Mouse (Mus musculus) lung, embryonic 14.5 days (tissue): ENCODE data around the gene Ptpn14. TPM values are rescaled to one million over a fixed set of nuclear protein-coding genes. Genes with fewer than 3 reads are reported as not detected.

Experiments
- ATAC-seq: fragments of 200-750 bp; cut with Nextera tagmentation; 2 replicates; pipeline ENCODE4 v1.8.0; 2017; ENCODE audit warnings: mild to moderate bottlenecking, moderate TSS enrichment, moderate library complexity; ENCODE audit not compliant: insufficient read depth
- DNase-seq: peaks from one replicate; pipeline ENCODE4 v3.0.0-alpha.2; 2015
- H3K27ac ChIP-seq: fragments of 300-500 bp; sonication (generic); 2 replicates; pipeline ENCODE4 v1.5.1; 2014; ENCODE audit warnings: low read depth, mild to moderate bottlenecking, moderate library complexity
- H3K27me3 ChIP-seq: fragments of 300-500 bp; sonication (generic); 2 replicates; pipeline ENCODE4 v1.6.1; 2014; ENCODE audit warnings: low read length, control low read depth; ENCODE audit not compliant: insufficient read depth
- H3K36me3 ChIP-seq: fragments of 300-500 bp; sonication (generic); 2 replicates; pipeline ENCODE4 v1.6.1; 2014; ENCODE audit warnings: control low read depth; ENCODE audit not compliant: insufficient read depth
- H3K4me1 ChIP-seq: fragments of 300-500 bp; sonication (generic); 2 replicates; pipeline ENCODE4 v1.6.1; 2014; ENCODE audit warnings: antibody characterized with exemption, control low read depth; ENCODE audit not compliant: insufficient read depth
- H3K4me2 ChIP-seq: fragments of 300-500 bp; sonication (generic); 2 replicates; pipeline ENCODE4 v1.6.1; 2014; ENCODE audit warnings: mild to moderate bottlenecking
- H3K4me3 ChIP-seq: fragments of 300-500 bp; sonication (generic); 2 replicates; pipeline ENCODE4 v1.5.1; 2014; ENCODE audit warnings: low read depth, low read length
- H3K9ac ChIP-seq: fragments of 300-500 bp; sonication (generic); 2 replicates; pipeline ENCODE4 v1.6.1; 2014
- H3K9me3 ChIP-seq: fragments of 300-500 bp; sonication (generic); 2 replicates; pipeline ENCODE4 v1.6.1; 2016; ENCODE audit warnings: low read depth, low read length, control low read depth
- CTCF ChIP-seq: IDR thresholded peaks from 2 replicates; pipeline ENCODE4 v1.5.1; 2016; ENCODE audit warnings: antibody characterized with exemption, low read depth
- WGBS: fragments of 180-500 bp; shearing (Covaris S2); extraction: QIAGEN DNeasy Blood & Tissue Kit; methylation state at CpG from one replicate; pipeline ENCODE4 v1.1.7; 2014; 5-methylcytosine and 5-hydroxymethylcytosine counted together
- polyA plus RNA-seq: library from polyadenylated mRNA; unstranded; fragments of >200 nt; fragmentation: Nextera tagmentation; extraction: Ambion mirVana; gene quantifications from 2 replicates; pipeline ENCODE4 v1.2.1, GENCODE M21; 2014

The Ptpn14 gene
- polyA plus RNA-seq = 10.3 and 11.6 TPM in 2 replicates

DNA sequence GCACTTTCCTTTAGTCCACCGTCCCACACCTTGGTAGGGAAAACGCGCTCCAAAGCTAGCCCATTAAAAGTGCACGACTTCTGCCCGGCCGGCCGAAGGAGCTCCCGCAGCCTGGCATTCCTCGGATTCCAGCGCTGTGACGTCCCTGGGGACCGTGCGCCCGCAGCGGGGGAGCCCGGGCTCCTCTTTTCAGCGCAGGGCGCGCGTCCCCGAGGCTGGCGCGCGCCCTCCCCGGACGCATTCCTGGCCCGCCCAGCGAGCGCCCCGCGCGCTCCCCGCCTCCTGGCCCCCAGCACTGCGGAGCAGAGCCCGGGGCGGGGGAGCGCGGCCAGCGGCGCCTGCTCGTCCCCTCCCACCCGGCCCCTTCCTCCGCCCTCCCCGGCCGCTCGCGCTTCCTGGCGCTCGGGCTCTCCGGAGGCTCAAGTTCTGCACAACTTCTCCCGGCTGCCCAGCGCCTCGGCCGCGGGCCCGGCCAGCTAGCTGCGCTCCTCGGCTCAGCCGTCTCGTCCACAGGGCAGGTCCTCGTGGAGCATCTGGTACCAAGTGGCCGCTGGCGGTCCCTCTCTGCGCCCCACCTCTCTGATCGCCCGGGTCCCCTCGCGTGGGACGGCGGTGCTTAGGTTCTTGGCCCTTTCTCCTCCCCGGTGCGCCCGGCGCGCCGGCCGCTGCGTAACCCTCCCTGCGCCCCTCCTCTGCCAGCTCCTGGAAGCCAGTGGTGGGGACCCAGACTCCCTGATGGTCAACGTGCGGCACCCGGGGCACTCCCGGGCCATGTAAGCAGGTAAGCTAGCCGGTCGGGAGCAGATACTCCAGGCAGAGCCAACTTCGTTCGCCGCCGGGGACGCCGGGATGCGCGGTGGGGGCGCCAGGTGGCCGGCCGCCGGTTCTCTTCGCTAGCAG, at the start of gene Ptpn14:
Ptpn14 (plus strand) TSS at position 385 of the 900 bp plus-strand sequence.
- WGBS = under 1% methylated on average over 98 of the region's 98 CpGs
- Histone ChIP-seq H3K4me2 (peak within 1 kb of the TSS; percentile 79), H3K4me3 (peak within 1 kb of the TSS; percentile 78), H3K27me3 (no peaks in the 10 kb centered on the region), H3K9ac (peak within 1 kb of the TSS; percentile 86), H3K4me1 (peaks cover 4% of the 10 kb centered on the region; the same call in 1 of the 2 replicates), H3K9me3 (no peaks in the 10 kb centered on the region), H3K36me3 (no peaks in the 10 kb centered on the region), H3K27ac (peak within 1 kb of the TSS; percentile 97)
- DNase-seq = peak; percentile 98
- ATAC-seq = peak; percentile 94
- no peak for TF ChIP-seq CTCF

DNA sequence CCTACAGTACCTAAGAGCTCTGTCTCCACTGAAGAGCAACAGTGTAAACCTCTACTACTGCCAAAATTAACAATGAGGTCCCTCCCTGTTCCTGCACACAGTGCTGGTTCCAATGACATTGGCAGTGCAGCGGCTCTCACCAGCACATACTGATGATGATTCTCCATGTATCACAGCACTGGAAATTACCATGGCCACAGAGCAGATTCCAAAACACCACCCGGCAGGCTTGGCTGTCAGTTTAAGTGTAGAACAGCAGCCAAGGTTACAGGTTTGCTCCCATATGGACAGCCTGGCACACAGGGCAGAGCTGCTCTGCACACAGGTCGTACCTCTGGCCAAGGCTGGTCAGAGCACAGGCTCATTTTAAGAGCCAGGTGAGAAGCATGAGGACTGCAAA, 48.5 kb upstream of the Ptpn14 start:
- Histone ChIP-seq H3K4me1 (no peaks in the 10 kb centered on the region), H3K27me3 (no peaks in the 10 kb centered on the region), H3K4me3 (no peak overlapping the region), H3K36me3 (peaks cover 79% of the 10 kb centered on the region), H3K9ac (no peak overlapping the region), H3K4me2 (no peak overlapping the region), H3K9me3 (no peaks in the 10 kb centered on the region), H3K27ac (no peak overlapping the region)
- ATAC-seq (no peak), DNase-seq (no peak)
- WGBS = 90% methylated on average over 3 of the region's 3 CpGs
- TF ChIP-seq CTCF = no peak

DNA sequence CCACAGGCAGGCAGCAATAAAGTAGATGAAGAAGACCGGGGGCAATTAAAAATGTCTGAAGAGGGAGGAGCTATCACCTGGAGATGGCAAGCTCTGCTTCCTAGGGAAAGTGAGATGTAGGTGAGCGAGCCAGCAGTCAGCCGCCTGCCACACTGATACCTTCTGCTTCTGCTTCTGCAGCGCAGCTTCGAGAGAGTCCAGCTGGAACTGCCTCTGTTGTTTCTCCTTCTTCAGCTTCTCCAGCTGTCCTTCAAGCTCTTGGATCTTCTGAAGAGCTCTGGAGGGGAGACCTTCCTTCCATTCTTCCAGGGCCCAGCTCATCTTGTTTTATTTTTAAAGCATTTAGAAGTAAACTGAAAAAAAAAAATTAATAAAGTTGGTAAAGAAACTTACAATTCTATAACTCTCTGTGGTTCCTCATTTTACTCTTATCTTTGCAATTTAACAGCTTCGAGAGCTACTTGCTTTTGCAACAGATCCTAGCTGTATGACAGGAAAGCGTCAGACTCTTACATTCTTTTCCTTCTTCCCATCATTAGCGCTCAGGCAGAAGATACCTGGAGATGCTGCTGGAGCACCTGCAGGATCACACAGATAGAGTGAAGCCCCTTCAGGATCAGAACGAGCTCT, 43.2 kb upstream of the Ptpn14 start:
- TF ChIP-seq CTCF = no peak
- Histone ChIP-seq H3K4me2 (no peak overlapping the region), H3K4me1 (0 out of 2 replicates have a peak, but pooled peaks cover 4% of the 10 kb centered on the region), H3K27ac (no peak overlapping the region), H3K27me3 (no peaks in the 10 kb centered on the region), H3K36me3 (peaks cover 54% of the 10 kb centered on the region), H3K9me3 (no peaks in the 10 kb centered on the region), H3K9ac (no peak overlapping the region), H3K4me3 (no peak overlapping the region)
- DNase-seq = no peak
- 90% methylated on average over 9 of the region's 9 CpGs for WGBS
- ATAC-seq = no peak

DNA sequence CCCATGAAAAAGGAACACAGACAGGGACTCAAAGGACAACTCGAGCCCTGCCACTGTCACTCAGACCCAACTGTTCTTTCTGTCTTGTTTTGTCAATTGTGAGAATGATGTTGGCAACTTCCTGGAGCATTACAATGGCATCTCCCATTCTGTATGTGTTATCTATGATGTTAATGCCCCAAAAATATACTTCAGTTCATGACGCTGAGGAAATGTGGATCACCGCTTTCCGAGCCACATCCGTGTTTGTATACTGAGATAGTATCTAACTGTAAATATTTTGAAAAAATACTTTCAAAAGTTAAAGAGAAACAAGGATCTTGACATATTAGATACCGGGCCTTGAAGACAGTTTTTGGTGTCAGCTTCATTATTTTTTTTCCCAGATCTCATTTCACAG, 42.0 kb upstream of the Ptpn14 start:
- Histone ChIP-seq H3K36me3 (peaks cover 42% of the 10 kb centered on the region), H3K27me3 (no peaks in the 10 kb centered on the region), H3K4me3 (peak overlapping the region; percentile 92), H3K9me3 (no peaks in the 10 kb centered on the region), H3K9ac (peak overlapping the region; percentile 83), H3K4me1 (0 out of 2 replicates have a peak, but pooled peaks cover 4% of the 10 kb centered on the region), H3K4me2 (peak overlapping the region; percentile 91), H3K27ac (no peak overlapping the region)
- no peak for DNase-seq
- ATAC-seq = no peak
- 53% methylated on average over 6 of the region's 6 CpGs for WGBS
- no peak for TF ChIP-seq CTCF

DNA sequence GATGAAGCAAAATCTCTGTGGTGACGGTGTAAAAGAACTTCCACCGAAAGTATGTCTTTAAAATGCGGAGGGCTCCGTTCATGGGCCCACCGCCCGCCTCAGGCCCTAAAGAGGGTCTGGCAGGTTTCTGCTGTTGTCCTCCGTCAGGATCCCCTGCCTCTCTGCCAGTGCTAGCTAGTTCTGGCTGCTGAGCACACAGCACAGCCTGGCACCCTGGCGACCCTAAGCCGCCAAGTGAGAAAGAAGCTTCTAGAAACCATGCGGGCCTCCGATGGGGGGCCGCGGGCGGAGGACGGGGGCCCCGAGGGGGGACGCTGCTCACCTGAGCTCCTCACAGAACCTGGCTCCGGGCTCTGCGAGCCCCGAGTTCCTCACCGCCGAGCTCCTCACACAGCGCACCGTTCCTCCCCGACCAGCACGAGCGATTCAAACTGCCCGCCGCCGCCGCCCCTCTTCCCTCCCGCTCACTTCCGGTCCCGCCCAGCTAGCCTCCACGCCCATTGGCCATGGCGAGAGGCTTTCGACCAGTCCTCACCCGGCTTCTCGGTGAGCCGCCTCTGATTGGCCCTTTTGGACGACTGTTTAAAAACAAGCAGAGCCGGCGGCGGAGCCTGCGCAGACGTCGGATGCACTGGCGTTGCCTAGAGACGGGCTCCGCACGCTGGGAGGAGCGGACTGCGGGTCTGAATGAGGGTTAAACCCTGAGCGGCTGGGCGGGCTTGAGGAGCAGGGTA, 40.2 kb upstream of the Ptpn14 start, which contains the start of gene Cenpf:
Cenpf (minus strand) TSS at position 433 of the 734 bp plus-strand sequence.
- Histone ChIP-seq H3K27me3 (no peaks in the 10 kb centered on the region), H3K36me3 (peaks cover 27% of the 10 kb centered on the region), H3K4me3 (peak within 1 kb of the TSS; percentile 92), H3K27ac (peak within 1 kb of the TSS; percentile 49; the same call in 1 of the 2 replicates), H3K9ac (peak within 1 kb of the TSS; percentile 83), H3K4me2 (peak within 1 kb of the TSS; percentile 91), H3K4me1 (0 out of 2 replicates have a peak, but pooled peaks cover 4% of the 10 kb centered on the region), H3K9me3 (no peaks in the 10 kb centered on the region)
- DNase-seq (peak; percentile 99), ATAC-seq (peak; percentile 100)
- no peak for TF ChIP-seq CTCF
- under 1% methylated on average over 53 of the region's 55 CpGs for WGBS

DNA sequence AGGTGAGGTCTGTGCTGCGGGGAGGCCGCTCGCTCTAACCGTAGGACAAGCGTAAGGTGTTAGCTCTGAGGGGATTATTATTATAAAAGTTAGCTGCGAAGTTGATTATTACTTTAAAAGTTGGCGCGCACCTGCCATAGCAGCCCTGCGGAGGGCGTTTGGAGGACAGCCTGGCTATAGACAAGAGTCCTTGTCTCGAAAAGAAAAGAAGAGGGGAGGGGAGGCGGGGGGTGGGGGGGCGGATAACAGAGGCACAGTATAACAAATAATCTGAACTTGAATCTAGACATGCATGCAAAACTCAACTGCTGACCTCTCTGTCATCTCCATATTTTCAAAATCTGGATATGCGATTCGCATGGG, 39.7 kb upstream of the Ptpn14 start:
- Histone ChIP-seq H3K27me3 (no peaks in the 10 kb centered on the region), H3K27ac (no peak overlapping the region), H3K36me3 (peaks cover 21% of the 10 kb centered on the region), H3K9ac (peak overlapping the region; percentile 36), H3K4me1 (0 out of 2 replicates have a peak, but pooled peaks cover 4% of the 10 kb centered on the region), H3K4me2 (peak overlapping the region; percentile 91), H3K4me3 (peak overlapping the region; percentile 92), H3K9me3 (no peaks in the 10 kb centered on the region)
- DNase-seq (no peak), ATAC-seq (no peak; the same call in 1 of the 2 replicates)
- TF ChIP-seq CTCF = no peak
- WGBS = under 1% methylated on average over 15 of the region's 15 CpGs
